Mouse (Mus musculus) stomach, postnatal 0 days (tissue): Measurements from ENCODE around the gene Tbc1d23. TPM values are rescaled to one million over a fixed set of nuclear protein-coding genes. Genes with fewer than 3 reads are reported as not detected.
"Not testable (repeated sequence)": the region's sequence is repeated elsewhere in the genome, so short reads cannot be mapped to it uniquely, and the experiment has no call there.

Experiments used
- ATAC-seq: fragments of 200-750 bp; cut with Nextera tagmentation; 2 replicates; pipeline ENCODE4 v1.8.0; 2017; ENCODE audit not compliant: low FRiP score, low TSS enrichment
- DNase-seq: peaks from one replicate; pipeline ENCODE4 v3.0.0-alpha.2; 2016; ENCODE audit warnings: low spot score
- H3K27ac ChIP-seq: fragments of 300-500 bp; sonication (generic); replicated peaks from 2 replicates; pipeline ENCODE4 v1.5.1; 2014; ENCODE audit warnings: mild to moderate bottlenecking, control low read depth
- H3K27me3 ChIP-seq: fragments of 300-500 bp; sonication (generic); 2 replicates; pipeline ENCODE4 v1.6.1; 2014; ENCODE audit warnings: low read length; ENCODE audit not compliant: control insufficient read depth, insufficient read depth
- H3K36me3 ChIP-seq: fragments of 300-500 bp; sonication (generic); 2 replicates; pipeline ENCODE4 v1.6.1; 2014; ENCODE audit warnings: low read length, mixed read lengths; ENCODE audit not compliant: control insufficient read depth, insufficient read depth
- H3K4me1 ChIP-seq: fragments of 300-500 bp; sonication (generic); replicated peaks from 2 replicates; pipeline ENCODE4 v1.6.1; 2014; ENCODE audit warnings: antibody characterized with exemption; ENCODE audit not compliant: control insufficient read depth, insufficient read depth
- H3K4me2 ChIP-seq: fragments of 300-500 bp; sonication (generic); replicated peaks from 2 replicates; pipeline ENCODE4 v1.6.1; 2014; ENCODE audit warnings: low read depth, mild to moderate bottlenecking, control low read depth, moderate library complexity
- H3K4me3 ChIP-seq: fragments of 300-500 bp; sonication (generic); 2 replicates; pipeline ENCODE4 v1.5.1; 2014; ENCODE audit warnings: low read depth, low read length, control low read depth
- H3K9ac ChIP-seq: fragments of 300-500 bp; sonication (generic); 2 replicates; pipeline ENCODE4 v1.6.1; 2014; ENCODE audit warnings: mild to moderate bottlenecking, low read length, control low read depth, mixed read lengths
- H3K9me3 ChIP-seq: fragments of 300-500 bp; sonication (generic); 2 replicates; pipeline ENCODE4 v1.6.1; 2016; ENCODE audit warnings: low read length; ENCODE audit not compliant: control insufficient read depth
- CTCF ChIP-seq: IDR thresholded peaks from 2 replicates; pipeline ENCODE4 v1.5.1; 2016; ENCODE audit warnings: antibody characterized with exemption, low read depth, mild to moderate bottlenecking, moderate library complexity
- EP300 ChIP-seq: optimal IDR thresholded peaks from 2 replicates; pipeline ENCODE3; 2016; ENCODE audit warnings: antibody characterized with exemption
- WGBS: fragments of 180-500 bp; shearing (Covaris S2); extraction: QIAGEN DNeasy Blood & Tissue Kit; methylation state at CpG from one replicate; pipeline ENCODE4 v1.1.7; 2014; 5-methylcytosine and 5-hydroxymethylcytosine counted together
- polyA plus RNA-seq: library from polyadenylated mRNA; unstranded; fragments of >200 nt; fragmentation: Nextera tagmentation; extraction: Ambion mirVana; gene quantifications from 2 replicates; pipeline ENCODE4 v1.2.1, GENCODE M21; 2015

Tbc1d23 gene
- polyA plus RNA-seq, 1 experiment from 2014 or later, result 17.1 TPM

GRCm38 (mm10) chr16:57181180-57181579, 50.1 kb downstream of the Tbc1d23 start:
- H3K4me2 ChIP-seq, result no peak overlapping the region
- H3K27ac ChIP-seq, result no peak overlapping the region
- no peak for DNase-seq
- no peak overlapping the region for H3K9ac ChIP-seq
- H3K4me3 ChIP-seq, result no peak overlapping the region
- H3K9me3 ChIP-seq, result no peaks in the 10 kb centered on the region
- no peak for ATAC-seq
- no peaks in the 10 kb centered on the region for H3K27me3 ChIP-seq
- H3K36me3 ChIP-seq, result peaks cover 12% of the 10 kb centered on the region; the same call in 1 of the 2 replicates
- H3K4me1 ChIP-seq, result no peaks in the 10 kb centered on the region
- TF ChIP-seq CTCF (no peak), EP300 (no peak)
- WGBS, result 71% methylated on average over 11 of the region's 11 CpGs

GRCm38 (mm10) chr16:57177664-57178063, 53.6 kb downstream of the Tbc1d23 start:
- TF ChIP-seq EP300, result no peak
- TF ChIP-seq CTCF, result no peak
- H3K27ac ChIP-seq, result no peak overlapping the region
- ATAC-seq (no peak), DNase-seq (no peak)
- no peaks in the 10 kb centered on the region for H3K27me3 ChIP-seq
- WGBS, result 91% methylated on average over 10 of the region's 10 CpGs
- H3K4me1 ChIP-seq, result no peaks in the 10 kb centered on the region
- H3K4me2 ChIP-seq, result no peak overlapping the region
- peaks cover 14% of the 10 kb centered on the region for H3K36me3 ChIP-seq
- no peak overlapping the region for H3K4me3 ChIP-seq
- H3K9me3 ChIP-seq, result no peaks in the 10 kb centered on the region
- no peak overlapping the region for H3K9ac ChIP-seq

- DNase-seq, result peak; percentile 27
- H3K36me3 ChIP-seq, result peaks cover 13% of the 10 kb centered on the region; the same call in 1 of the 2 replicates
- WGBS, result 70% methylated on average over 2 of the region's 2 CpGs
Measured at GRCm38 (mm10) chr16:57177254-57177653, 54.0 kb downstream of the Tbc1d23 start.

GRCm38 (mm10) chr16:57176276-57176675, 55.0 kb downstream of the Tbc1d23 start:
- TF ChIP-seq EP300 (no peak), CTCF (no peak)
- ATAC-seq (no peak), DNase-seq (no peak)
- Histone ChIP-seq H3K4me3 (no peak overlapping the region), H3K27ac (no peak overlapping the region), H3K9me3 (no peaks in the 10 kb centered on the region), H3K27me3 (no peaks in the 10 kb centered on the region), H3K9ac (no peak overlapping the region), H3K36me3 (peaks cover 7% of the 10 kb centered on the region; the same call in 1 of the 2 replicates), H3K4me2 (no peak overlapping the region), H3K4me1 (no peaks in the 10 kb centered on the region)
- WGBS, result 84% methylated on average over 7 of the region's 7 CpGs

More at GRCm38 (mm10) chr16:57177254-57177653, 54.0 kb downstream of the Tbc1d23 start:
- H3K27me3 ChIP-seq, result no peaks in the 10 kb centered on the region
- peak; percentile 82 for TF ChIP-seq CTCF
- TF ChIP-seq EP300, result no peak
- H3K27ac ChIP-seq, result no peak overlapping the region
- H3K4me3 ChIP-seq, result no peak overlapping the region
- no peaks in the 10 kb centered on the region for H3K4me1 ChIP-seq
- no peak for ATAC-seq
- no peak overlapping the region for H3K4me2 ChIP-seq
- no peak overlapping the region for H3K9ac ChIP-seq
- H3K9me3 ChIP-seq, result no peaks in the 10 kb centered on the region

GRCm38 (mm10) chr16:57175751-57176150, 55.6 kb downstream of the Tbc1d23 start:
- no peak overlapping the region for H3K4me2 ChIP-seq
- H3K36me3 ChIP-seq, result peaks cover 7% of the 10 kb centered on the region; the same call in 1 of the 2 replicates
- whole genome bisulfite sequencing, result 76% methylated on average over 2 of the region's 2 CpGs
- TF ChIP-seq CTCF, result no peak
- no peak for TF ChIP-seq EP300
- H3K27me3 ChIP-seq, result no peaks in the 10 kb centered on the region
- H3K9me3 ChIP-seq, result no peaks in the 10 kb centered on the region
- H3K27ac ChIP-seq, result no peak overlapping the region
- DNase-seq (no peak), ATAC-seq (no peak)
- no peak overlapping the region for H3K9ac ChIP-seq
- no peaks in the 10 kb centered on the region for H3K4me1 ChIP-seq
- H3K4me3 ChIP-seq, result no peak overlapping the region

- DNase-seq, H3K9me3 ChIP-seq, H3K4me3 ChIP-seq, H3K4me1 ChIP-seq, ATAC-seq, H3K27ac ChIP-seq, H3K4me2 ChIP-seq, H3K27me3 ChIP-seq, H3K9ac ChIP-seq, H3K36me3 ChIP-seq: not testable (repeated sequence)
Measured at GRCm38 (mm10) chr16:57174480-57174879, 56.8 kb downstream of the Tbc1d23 start.
